Mouse (Mus musculus): Measurements from ENCODE around the gene Vegfd.

Gene Vegfd

DNA sequence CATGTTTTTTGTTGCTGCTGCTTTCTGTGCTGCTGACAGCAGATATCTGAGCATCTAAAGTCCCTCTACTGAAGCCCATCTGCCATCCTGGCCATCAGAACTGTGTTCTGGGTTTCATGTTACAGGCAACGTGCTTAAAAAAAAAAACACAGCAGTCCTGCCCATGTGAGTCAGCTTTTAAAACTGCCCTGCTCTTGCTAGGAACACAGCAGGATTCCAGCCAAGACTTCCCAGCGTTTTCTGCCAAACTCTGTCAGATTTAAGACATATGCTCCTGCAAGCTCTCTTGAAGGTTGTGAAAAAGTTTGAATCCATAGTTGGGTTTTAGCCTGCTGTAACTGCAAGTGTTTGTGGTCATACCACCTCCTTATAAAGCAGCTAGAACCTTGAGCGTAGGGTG, at the start of gene Vegfd:
Gene Vegfd (plus strand): TSS at position 298 of the 400 bp plus-strand sequence.
- no peak for DNase-seq (ENCODE audit: low read depth, low spot score)

GRCm38 (mm10) chrX:164323391-164323913, 49.7 kb upstream of the Vegfd start:
- no peak for DNase-seq (ENCODE audit: low read depth, low spot score)

GRCm38 (mm10) chrX:164330351-164330750, 42.8 kb upstream of the Vegfd start:
- DNase-seq (ENCODE audit: low read depth, low spot score), result no peak

- DNase-seq (ENCODE audit: low read depth, low spot score), result no peak
These were observed 42.4 kb upstream of the Vegfd start for GRCm38 (mm10) chrX:164330766-164331165.

GRCm38 (mm10) chrX:164338591-164338990, 34.6 kb upstream of the Vegfd start:
- DNase-seq (ENCODE audit: low read depth, low spot score), result no peak

- DNase-seq (ENCODE audit: low read depth, low spot score), result no peak
These were observed 27.7 kb upstream of the Vegfd start for GRCm38 (mm10) chrX:164345359-164345938.

DNA sequence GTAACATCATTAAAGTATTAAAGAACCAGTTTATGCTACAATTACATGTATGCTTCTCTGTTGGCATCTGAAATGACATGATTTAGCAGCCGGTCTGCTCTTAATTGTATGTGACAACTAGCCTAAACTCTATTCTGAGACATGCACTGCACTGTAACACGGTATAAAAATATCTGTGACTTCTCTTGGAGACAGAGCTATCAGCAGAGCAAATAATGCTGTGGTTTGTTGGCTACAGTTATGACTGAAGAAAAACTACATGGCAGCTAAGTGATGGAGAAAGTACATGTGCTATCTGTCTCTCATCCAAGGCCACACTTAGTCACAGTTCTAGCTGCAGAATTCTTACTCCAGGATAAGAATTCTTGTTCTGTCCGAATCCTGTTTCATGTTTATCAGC, 24.2 kb upstream of the Vegfd start:
- DNase-seq (ENCODE audit: low read depth, low spot score), result no peak

- DNase-seq (ENCODE audit: low read depth, low spot score), result no peak
These were observed 7.9 kb upstream of the Vegfd start for GRCm38 (mm10) chrX:164365153-164365865.

DNA sequence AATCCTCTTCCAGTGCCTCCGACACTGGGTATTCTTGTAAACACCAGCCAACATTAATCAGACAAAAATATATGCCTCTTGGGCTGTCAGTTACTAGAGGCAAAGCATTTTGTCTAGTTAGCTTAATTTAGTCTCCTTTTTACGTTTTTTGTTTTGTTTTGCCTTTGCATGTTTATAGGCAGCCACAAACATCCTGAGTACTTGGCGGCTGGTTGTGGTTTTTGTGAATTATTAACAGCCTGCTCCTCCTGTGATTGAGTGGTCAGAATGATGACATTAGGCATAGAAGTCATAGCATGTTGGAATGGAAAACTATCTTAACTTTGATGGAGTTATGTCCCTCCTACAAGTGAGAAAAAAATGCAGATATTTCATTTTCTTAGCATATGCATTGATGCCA, 2.6 kb upstream of the Vegfd start:
- no peak for DNase-seq (ENCODE audit: low read depth, low spot score)

- no peak for DNase-seq (ENCODE audit: low read depth, low spot score)
These were observed 1.4 kb downstream of the Vegfd start for GRCm38 (mm10) chrX:164374586-164374985.

GRCm38 (mm10) chrX:164379721-164380120, 6.5 kb downstream of the Vegfd start:
- DNase-seq (ENCODE audit: low read depth, low spot score), result no peak

DNA sequence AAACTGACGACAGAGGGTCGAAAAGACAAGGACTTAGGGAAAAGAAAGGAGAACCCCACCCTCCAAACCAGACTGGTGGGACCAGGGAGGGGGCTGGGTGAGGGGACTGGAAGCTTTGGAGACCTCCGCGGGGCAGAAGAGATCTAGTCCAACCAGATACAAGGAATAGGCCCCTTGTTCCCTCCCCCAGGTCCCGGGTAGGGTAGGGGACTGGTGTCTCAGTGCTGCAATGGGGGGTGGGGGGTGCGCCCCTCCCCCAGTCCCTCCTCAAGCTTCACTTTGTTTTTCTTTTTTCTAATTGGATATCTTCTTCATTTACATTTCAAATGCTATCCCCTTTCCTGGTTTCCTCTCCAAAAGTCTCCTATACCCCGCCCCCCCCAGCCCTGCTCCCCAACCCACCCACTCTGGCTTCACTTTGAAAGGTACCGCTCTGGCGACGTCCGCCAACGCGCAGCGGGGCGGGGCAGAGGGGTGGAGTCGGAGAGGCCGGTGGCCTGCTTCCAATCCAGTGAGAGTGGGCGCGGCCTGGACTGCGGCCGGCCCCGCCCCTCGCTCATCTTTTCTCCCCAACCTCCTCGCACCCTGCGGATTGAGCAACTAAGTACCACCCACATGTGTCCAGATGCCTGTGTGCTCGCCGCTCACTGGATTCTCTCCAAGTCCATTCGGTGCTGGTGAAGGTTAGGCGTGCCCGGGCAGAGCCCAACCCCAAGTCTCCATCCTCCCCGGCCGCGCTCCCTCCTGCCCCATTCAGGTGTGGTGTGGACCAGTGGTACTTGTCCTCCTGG, 8.6 kb downstream of the Vegfd start:
- DNase-seq (ENCODE audit: low read depth, low spot score), result no peak

DNA sequence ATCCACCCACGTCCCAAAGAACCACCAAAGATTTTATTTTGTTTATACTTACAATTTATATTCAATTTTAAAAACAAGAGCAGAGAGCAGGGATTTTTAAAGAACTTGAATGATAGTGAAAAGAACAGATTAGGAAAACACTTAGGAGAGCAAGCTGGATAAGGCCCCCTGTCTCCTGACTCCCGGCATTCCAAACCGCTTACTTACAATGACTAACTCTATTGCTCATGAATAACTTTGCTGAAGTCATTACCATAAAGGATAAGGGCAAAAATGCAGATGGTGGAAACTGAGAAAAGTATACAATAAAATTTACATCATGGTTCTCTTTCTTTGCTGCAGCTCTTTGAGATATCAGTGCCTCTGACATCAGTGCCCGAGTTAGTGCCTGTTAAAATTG, 20.9 kb downstream of the Vegfd start:
- DNase-seq (ENCODE audit: low read depth, low spot score), result no peak

- DNase-seq (ENCODE audit: low read depth, low spot score), result no peak
These were observed 25.3 kb downstream of the Vegfd start for GRCm38 (mm10) chrX:164398456-164398855.

GRCm38 (mm10) chrX:164405080-164405649, 32.0 kb downstream of the Vegfd start:
- no peak for DNase-seq (ENCODE audit: low read depth, low spot score)

GRCm38 (mm10) chrX:164406133-164407022, 33.2 kb downstream of the Vegfd start:
- no peak for DNase-seq (ENCODE audit: low read depth, low spot score)

- DNase-seq (ENCODE audit: low read depth, low spot score), result no peak
These were observed 35.2 kb downstream of the Vegfd start for GRCm38 (mm10) chrX:164408301-164408927.

GRCm38 (mm10) chrX:164410562-164410961, 37.4 kb downstream of the Vegfd start:
- DNase-seq (ENCODE audit: low read depth, low spot score), result no peak

DNA sequence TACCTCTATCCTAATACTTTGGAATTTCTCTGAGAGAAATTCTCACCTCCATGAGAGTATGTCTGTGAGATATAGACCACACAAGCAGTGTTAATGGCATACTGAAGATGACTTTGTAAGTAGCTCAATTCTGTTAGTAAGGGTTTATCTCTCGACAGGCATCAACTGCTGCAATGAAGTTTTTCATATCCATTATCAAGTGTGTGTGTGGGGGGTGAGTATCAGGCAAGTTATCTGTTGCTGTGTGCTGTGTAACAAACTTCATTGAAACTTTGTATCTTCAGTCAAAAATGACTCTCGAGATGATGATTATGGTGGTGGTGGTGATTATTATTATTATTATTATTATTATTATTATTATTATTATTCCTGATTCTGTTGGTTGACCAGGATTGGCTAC, 43.6 kb downstream of the Vegfd start:
- DNase-seq (ENCODE audit: low read depth, low spot score), result no peak

DNA sequence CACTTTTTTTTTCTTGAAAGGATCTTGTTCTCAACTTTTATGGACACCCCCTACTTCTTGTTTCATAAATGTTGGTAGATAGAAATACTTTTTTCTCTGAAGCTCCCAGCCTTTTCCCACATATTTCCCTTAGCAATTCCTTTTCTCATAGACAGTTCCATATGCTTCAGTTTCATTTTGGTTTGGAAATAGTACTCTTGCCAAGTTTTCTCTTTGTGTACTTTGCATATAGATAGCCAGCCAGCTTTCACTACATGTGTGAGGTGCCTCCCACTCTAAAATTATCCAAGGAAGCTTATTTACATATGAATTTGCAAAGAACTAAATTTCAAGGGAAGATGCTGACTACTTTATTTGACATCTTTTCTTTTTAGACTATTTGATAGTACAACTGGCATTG, 44.8 kb downstream of the Vegfd start:
- peak; percentile 2 for DNase-seq (ENCODE audit: low read depth, low spot score)
